Mouse (Mus musculus): ENCODE data around the gene Ttc1. TPM values are rescaled to one million over a fixed set of nuclear protein-coding genes. Genes with fewer than 3 reads are reported as not detected.
A peak's percentile ranks its signal among the peaks of the same experiment; 100 is the strongest.

Ttc1 gene
- total and polyA plus RNA-seq, 3 experiments, result 74.8 to 138 (median 100) TPM

GRCm38 (mm10) chr11:43681472-43682414 lies 66.1 kb downstream of the Ttc1 start, which contains the start of gene Pwwp2a:
Pwwp2a (plus strand) TSS chr11:43681998.
- Histone ChIP-seq H3K4me2 (ENCODE audit: insufficient read depth, low read depth, poor library complexity, severe bottlenecking) (peak within 1 kb of the TSS; percentile 98), H3K36me3 (replicated peaks in 1 of 2; ENCODE audit: control insufficient read depth in 1 of 2, insufficient read depth in 1 of 2, low read length in 1 of 2) (peaks cover 4 to 25% of the 10 kb centered on the region in 2 experiments), H3K27ac (ENCODE audit: insufficient read depth, low read depth) (peak within 1 kb of the TSS; percentile 47), H3K27me3 (replicated peaks) (peaks cover 1% of the 10 kb centered on the region), H3K4me1 (ENCODE audit: control insufficient read depth in 1 of 2, insufficient read depth in 2 of 2) (peaks cover 3 to 36% of the 10 kb centered on the region in 2 experiments; a peak in 3 of 4 replicates), H3K79me2 (replicated peaks; ENCODE audit: control insufficient read depth, extremely low read depth, insufficient read depth, poor library complexity, severe bottlenecking) (peaks cover 27% of the 10 kb centered on the region), H3K4me3 (replicated peaks in 1 of 3; ENCODE audit: low read depth in 2 of 3, low read length in 2 of 3, poor library complexity in 1 of 3) (peak within 1 kb of the TSS; percentile 76 to 92 (median 87)), H3K9ac (ENCODE audit: insufficient read depth, low read depth) (peak within 1 kb of the TSS; percentile 84), H3K9me3 (replicated peaks; ENCODE audit: low read length) (no peaks in the 10 kb centered on the region)
- peak; percentile 100 for DNase-seq (ENCODE audit: extremely low read depth)
- dilution Hi-C loops (cut with MboI; ENCODE audit: extremely low pct_ligation_motif_present, extremely low pct_unique_long_range_greater_than_20kb, low sequenced_read_pairs) (no loop called here), in situ Hi-C loops (cut with MboI; ENCODE audit: low pct_ligation_motif_present, low pct_unique_long_range_greater_than_20kb, low sequenced_read_pairs) (no loop called here)
- TF ChIP-seq IRF4 (IDR thresholded peaks at IDR 0.05; ENCODE audit: low read depth, low read length) (peak; percentile 56; the same call in 1 of the 2 replicates), GABPA (IDR thresholded peaks at IDR 0.05; ENCODE audit: insufficient replicate concordance, low read depth, low read length) (no peak), CHD2 (IDR thresholded peaks at IDR 0.05; ENCODE audit: low read length) (peak; percentile 97), E2F4 (IDR thresholded peaks at IDR 0.05; ENCODE audit: insufficient replicate concordance, low read depth, low read length) (peak; percentile 38; the same call in 1 of the 2 replicates), RAD21 (IDR thresholded peaks at IDR 0.05; ENCODE audit: low read depth, low read length) (no peak), ZKSCAN1 (IDR thresholded peaks at IDR 0.05; ENCODE audit: borderline replicate concordance, low read depth, low read length) (no peak), NELFE (IDR thresholded peaks at IDR 0.05; ENCODE audit: low read depth, low read length) (peak; percentile 57), BHLHE40 (IDR thresholded peaks at IDR 0.05; ENCODE audit: low read depth, low read length) (peak; percentile 25; the same call in 1 of the 2 replicates), MAFK (IDR thresholded peaks at IDR 0.05; ENCODE audit: insufficient replicate concordance, low read length) (no peak), MAZ (IDR thresholded peaks at IDR 0.05; ENCODE audit: low read depth, low read length) (peak; percentile 80; the same call in 1 of the 2 replicates), MAX (IDR thresholded peaks at IDR 0.05; ENCODE audit: low read length) (peak; percentile 20), UBTF (IDR thresholded peaks at IDR 0.05; ENCODE audit: low read depth, low read length) (peak; percentile 81; the same call in 1 of the 2 replicates), JUND (conservative IDR thresholded peaks at IDR 0.05; ENCODE audit: low read depth, low read length) (no peak), EP300 (IDR thresholded peaks at IDR 0.05; ENCODE audit: low read length) (no peak), KAT2A (IDR thresholded peaks at IDR 0.05; ENCODE audit: insufficient replicate concordance, low read length) (0 out of 2 replicates have a peak, but pooled peaks have one; percentile 46), MXI1 (IDR thresholded peaks at IDR 0.05; ENCODE audit: low read depth, low read length) (no peak; the same call in 1 of the 2 replicates), ZNF384 (IDR thresholded peaks at IDR 0.05; ENCODE audit: low read depth, low read length) (no peak), MYC (IDR thresholded peaks at IDR 0.05; ENCODE audit: low read depth, low read length) (no peak), SMC3 (IDR thresholded peaks at IDR 0.05; ENCODE audit: low read depth, low read length) (no peak), ELF1 (IDR thresholded peaks at IDR 0.05; ENCODE audit: low read depth, low read length) (peak; percentile 89), ETS1 (conservative IDR thresholded peaks at IDR 0.05; ENCODE audit: low read depth, low read length) (no peak), USF2 (conservative IDR thresholded peaks at IDR 0.05; ENCODE audit: low read depth, low read length) (no peak), ZMIZ1 (IDR thresholded peaks at IDR 0.05; ENCODE audit: low read depth, low read length) (no peak; the same call in 1 of the 2 replicates), TCF12 (IDR thresholded peaks at IDR 0.05; ENCODE audit: low read depth, low read length) (peak; percentile 61), MEF2A (IDR thresholded peaks at IDR 0.05; ENCODE audit: borderline replicate concordance, low read depth, low read length) (no peak; the same call in 1 of the 2 replicates), SIN3A (IDR thresholded peaks at IDR 0.05; ENCODE audit: low read length) (no peak; the same call in none of the 2 replicates), RCOR1 (conservative IDR thresholded peaks at IDR 0.05; ENCODE audit: low read depth, low read length) (no peak), ZC3H11A (IDR thresholded peaks at IDR 0.05; ENCODE audit: low read depth, low read length) (no peak), CTCF (conservative IDR thresholded peaks at IDR 0.05 in 1 of 2, IDR thresholded peaks at IDR 0.05 in 1 of 2; ENCODE audit: low read depth in 2 of 2, low read length in 2 of 2) (no peak), JUN (IDR thresholded peaks at IDR 0.05; ENCODE audit: insufficient read depth, low read depth, low read length) (no peak), TBP (conservative IDR thresholded peaks at IDR 0.05; ENCODE audit: low read depth, low read length) (0 out of 2 replicates have a peak, but pooled peaks have one; percentile 73), HCFC1 (IDR thresholded peaks at IDR 0.05; ENCODE audit: low read depth, low read length) (peak; percentile 74), POLR2A (IDR thresholded peaks at IDR 0.05; ENCODE audit: low read depth, low read length) (peak; percentile 86), POLR2AphosphoS2 (IDR thresholded peaks at IDR 0.05; ENCODE audit: low read depth, low read length) (peak; percentile 78; the same call in 1 of the 2 replicates), CHD1 (IDR thresholded peaks at IDR 0.05; ENCODE audit: low read depth, low read length) (no peak), PAX5 (IDR thresholded peaks at IDR 0.05; ENCODE audit: low read length) (no peak), USF1 (IDR thresholded peaks at IDR 0.05; ENCODE audit: low read depth, low read length) (no peak)
